Mouse (Mus musculus): ENCODE measurements around the gene Angptl3. TPM values are rescaled to one million over a fixed set of nuclear protein-coding genes. Genes with fewer than 3 reads are reported as not detected.

The Angptl3 gene
- 1.7 and 1.8 TPM in 2 replicates for polyA plus RNA-seq (2016; fragmentation: Nextera tagmentation; extraction: Ambion mirVana)

DNA sequence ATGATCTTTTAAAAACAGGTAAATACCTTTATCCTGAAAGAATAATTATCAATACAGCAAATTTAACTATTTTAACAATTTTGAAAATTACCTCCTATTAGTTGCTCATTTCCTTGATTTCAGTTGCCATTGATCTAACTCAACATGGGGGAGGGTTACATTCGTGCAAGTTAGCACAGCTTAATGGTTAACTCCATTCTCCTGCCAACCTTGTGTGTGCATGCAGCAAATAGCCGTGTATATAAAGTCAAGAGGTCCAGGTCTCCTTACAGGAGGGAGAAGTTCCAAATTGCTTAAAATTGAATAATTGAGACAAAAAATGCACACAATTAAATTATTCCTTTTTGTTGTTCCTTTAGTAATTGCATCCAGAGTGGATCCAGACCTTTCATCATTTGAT is at the start of gene Angptl3:
Gene Angptl3, plus strand, starts transcription at position 269 of the 400 bp plus-strand sequence.
- ATAC-seq (ENCODE audit: low FRiP score, low read depth): no peak
- H3K4me1 ChIP-seq: no peaks in the 10 kb centered on the region
- no peak within 1 kb of the TSS for H3K4me3 ChIP-seq
- WGBS: 75% methylated on average over 2 of the region's 2 CpGs
- H3K27me3 ChIP-seq (replicated peaks): no peaks in the 10 kb centered on the region
- no peak within 1 kb of the TSS for H3K4me2 ChIP-seq (replicated peaks)
- no peak within 1 kb of the TSS for H3K9ac ChIP-seq
- no peak within 1 kb of the TSS for H3K27ac ChIP-seq
- no peaks in the 10 kb centered on the region for H3K9me3 ChIP-seq
- H3K36me3 ChIP-seq: no peaks in the 10 kb centered on the region

DNA sequence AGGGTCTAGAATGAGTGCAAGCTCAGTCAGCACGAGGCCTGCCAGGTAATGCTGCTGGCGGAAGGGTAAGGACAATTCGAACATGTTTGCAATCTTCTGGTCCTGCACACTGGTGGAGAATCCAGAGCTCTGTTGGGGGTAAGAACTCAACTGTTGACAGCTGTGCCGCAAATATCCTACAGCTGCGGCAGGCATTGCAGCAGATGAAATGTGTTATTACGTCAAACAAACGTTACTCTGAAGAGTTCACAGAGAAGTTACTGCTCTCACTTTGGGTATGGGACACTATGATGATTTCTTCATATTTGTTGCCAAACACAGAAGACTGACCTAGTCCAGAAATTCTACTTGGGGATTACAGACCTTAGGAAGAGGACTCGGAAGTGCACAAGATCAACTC is 46.1 kb upstream of the Angptl3 start:
- H3K27ac ChIP-seq: no peak overlapping the region
- ATAC-seq (ENCODE audit: low FRiP score, low read depth): no peak
- WGBS: 90% methylated on average over 8 of the region's 8 CpGs

DNA sequence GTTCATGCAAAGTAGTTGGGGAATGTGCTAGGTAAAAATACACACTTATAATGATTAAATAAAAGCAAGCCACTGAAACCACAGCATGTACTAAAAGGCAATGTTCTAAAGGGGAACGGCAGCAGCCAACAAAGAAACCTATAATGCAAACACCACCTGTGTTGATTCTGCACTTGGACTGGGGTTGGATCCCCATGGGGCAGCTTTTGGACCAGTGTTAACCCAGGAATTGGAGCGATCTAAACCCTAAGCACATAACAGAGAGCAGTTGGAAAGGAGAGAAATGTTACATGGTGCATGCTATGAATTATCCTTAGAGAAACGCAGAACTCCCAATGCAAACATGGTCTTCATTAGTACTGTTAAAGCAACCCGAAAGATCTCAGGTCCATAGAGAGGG is 37.3 kb upstream of the Angptl3 start:
- Histone ChIP-seq H3K9ac (no peak overlapping the region), H3K27me3 (replicated peaks) (no peaks in the 10 kb centered on the region), H3K36me3 (peaks cover 27% of the 10 kb centered on the region), H3K27ac (no peak overlapping the region), H3K4me2 (replicated peaks) (no peak overlapping the region), H3K4me3 (no peak overlapping the region), H3K9me3 (no peaks in the 10 kb centered on the region), H3K4me1 (no peaks in the 10 kb centered on the region)
- ATAC-seq (ENCODE audit: low FRiP score, low read depth): no peak
- 84% methylated on average over 4 of the region's 4 CpGs for WGBS

More for the DNA sequence above, 46.1 kb upstream of the Angptl3 start:
- no peak overlapping the region for H3K4me2 ChIP-seq (replicated peaks)
- H3K9me3 ChIP-seq: no peaks in the 10 kb centered on the region
- H3K27me3 ChIP-seq (replicated peaks): no peaks in the 10 kb centered on the region
- H3K9ac ChIP-seq: no peak overlapping the region
- H3K36me3 ChIP-seq: peaks cover 52% of the 10 kb centered on the region
- no peaks in the 10 kb centered on the region for H3K4me1 ChIP-seq
- no peak overlapping the region for H3K4me3 ChIP-seq

DNA sequence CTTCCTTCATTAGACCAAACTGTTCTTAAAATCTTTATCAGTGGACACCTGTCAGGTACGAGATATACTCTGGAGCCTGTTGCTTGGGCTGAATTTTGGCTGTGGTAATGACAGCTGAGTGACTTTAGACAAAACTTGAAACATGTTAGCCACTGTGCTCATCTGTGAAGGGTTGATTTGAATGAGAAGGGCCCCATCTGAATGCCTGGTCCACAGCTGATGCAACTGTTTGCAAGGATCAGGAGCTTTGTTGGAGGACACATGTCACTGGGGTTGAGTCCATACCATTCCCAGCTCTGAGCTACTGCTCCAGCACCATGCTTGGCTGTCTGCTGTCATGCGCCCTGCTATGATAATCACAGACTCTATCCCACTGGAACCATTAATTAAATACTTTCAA is 25.2 kb upstream of the Angptl3 start:
- Histone ChIP-seq H3K27ac (no peak overlapping the region), H3K4me2 (replicated peaks) (no peak overlapping the region), H3K4me1 (no peaks in the 10 kb centered on the region), H3K36me3 (peaks cover 27% of the 10 kb centered on the region), H3K9me3 (no peaks in the 10 kb centered on the region), H3K27me3 (replicated peaks) (no peaks in the 10 kb centered on the region), H3K9ac (no peak overlapping the region), H3K4me3 (no peak overlapping the region)
- ATAC-seq (ENCODE audit: low FRiP score, low read depth): no peak
- 89% methylated on average over 2 of the region's 2 CpGs for WGBS

DNA sequence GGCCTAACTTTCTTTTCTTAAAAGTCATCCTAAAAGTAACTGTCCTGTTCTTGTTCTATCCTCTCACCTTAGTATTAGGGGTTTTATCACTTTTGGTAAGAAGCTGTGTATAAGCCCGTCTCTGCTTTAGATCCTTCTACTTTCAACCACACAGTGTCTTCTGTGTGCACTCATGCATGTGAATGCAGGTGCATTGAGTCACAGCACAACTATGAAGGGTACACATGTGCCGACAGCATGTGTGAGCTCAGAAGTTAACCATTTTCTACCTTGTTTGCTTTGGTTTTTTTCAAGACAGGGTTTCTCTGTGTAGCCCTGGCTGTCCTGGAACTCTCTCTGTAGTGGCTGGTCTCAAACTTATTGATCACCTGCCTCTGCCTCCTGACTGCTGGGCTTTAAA is 24.4 kb upstream of the Angptl3 start:
- no peaks in the 10 kb centered on the region for H3K9me3 ChIP-seq
- H3K27me3 ChIP-seq (replicated peaks): no peaks in the 10 kb centered on the region
- no peak for ATAC-seq (ENCODE audit: low FRiP score, low read depth)
- no peak overlapping the region for H3K9ac ChIP-seq
- no peaks in the 10 kb centered on the region for H3K4me1 ChIP-seq
- no peak overlapping the region for H3K27ac ChIP-seq
- peaks cover 32% of the 10 kb centered on the region for H3K36me3 ChIP-seq
- 83% methylated on average over 2 of the region's 2 CpGs for WGBS
- no peak overlapping the region for H3K4me3 ChIP-seq
- H3K4me2 ChIP-seq (replicated peaks): no peak overlapping the region

- no peaks in the 10 kb centered on the region for H3K9me3 ChIP-seq
These were observed 19.7 kb upstream of the Angptl3 start for GRCm38 (mm10) chr4:99011039-99011438.

GRCm38 (mm10) chr4:99022221-99022620 is 8.5 kb upstream of the Angptl3 start:
- Histone ChIP-seq H3K36me3 (peaks cover 4% of the 10 kb centered on the region; the same call in 1 of the 2 replicates), H3K4me1 (no peaks in the 10 kb centered on the region), H3K27me3 (replicated peaks) (no peaks in the 10 kb centered on the region), H3K27ac (no peak overlapping the region), H3K4me2 (replicated peaks) (no peak overlapping the region), H3K9me3 (no peaks in the 10 kb centered on the region), H3K4me3 (no peak overlapping the region), H3K9ac (no peak overlapping the region)
- WGBS: 95% methylated on average over 8 of the region's 8 CpGs
- ATAC-seq (ENCODE audit: low FRiP score, low read depth): no peak

More at GRCm38 (mm10) chr4:99011039-99011438, 19.7 kb upstream of the Angptl3 start:
- Histone ChIP-seq H3K4me1 (no peaks in the 10 kb centered on the region), H3K27ac (no peak overlapping the region), H3K27me3 (replicated peaks) (no peaks in the 10 kb centered on the region), H3K36me3 (peaks cover 49% of the 10 kb centered on the region), H3K4me3 (no peak overlapping the region), H3K4me2 (replicated peaks) (no peak overlapping the region), H3K9ac (no peak overlapping the region)
- ATAC-seq (ENCODE audit: low FRiP score, low read depth): no peak
- WGBS: 97% methylated on average over 4 of the region's 4 CpGs

DNA sequence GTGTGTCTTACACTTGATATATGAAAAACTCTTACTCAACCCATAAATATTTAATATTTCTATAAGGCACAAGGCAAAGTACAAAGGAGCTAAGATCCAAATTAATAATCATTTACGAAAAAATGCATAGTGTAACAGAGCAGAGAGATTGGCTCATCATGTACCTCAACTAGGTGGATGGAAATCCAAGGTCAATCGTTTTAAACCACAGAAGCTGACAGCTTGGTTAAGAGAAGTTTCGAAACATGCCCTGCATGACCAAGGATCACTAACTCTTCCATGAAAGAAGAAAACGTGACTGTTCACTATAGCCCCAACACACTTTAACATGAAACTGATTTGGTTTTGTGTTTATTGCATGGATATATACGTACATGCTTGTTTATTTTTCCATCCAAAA is 2.4 kb upstream of the Angptl3 start:
- Histone ChIP-seq H3K4me3 (no peak overlapping the region), H3K9me3 (no peaks in the 10 kb centered on the region), H3K4me2 (replicated peaks) (no peak overlapping the region), H3K27ac (no peak overlapping the region), H3K9ac (no peak overlapping the region), H3K4me1 (no peaks in the 10 kb centered on the region), H3K36me3 (no peaks in the 10 kb centered on the region), H3K27me3 (replicated peaks) (no peaks in the 10 kb centered on the region)
- WGBS: 96% methylated on average over 5 of the region's 5 CpGs
- ATAC-seq (ENCODE audit: low FRiP score, low read depth): no peak

DNA sequence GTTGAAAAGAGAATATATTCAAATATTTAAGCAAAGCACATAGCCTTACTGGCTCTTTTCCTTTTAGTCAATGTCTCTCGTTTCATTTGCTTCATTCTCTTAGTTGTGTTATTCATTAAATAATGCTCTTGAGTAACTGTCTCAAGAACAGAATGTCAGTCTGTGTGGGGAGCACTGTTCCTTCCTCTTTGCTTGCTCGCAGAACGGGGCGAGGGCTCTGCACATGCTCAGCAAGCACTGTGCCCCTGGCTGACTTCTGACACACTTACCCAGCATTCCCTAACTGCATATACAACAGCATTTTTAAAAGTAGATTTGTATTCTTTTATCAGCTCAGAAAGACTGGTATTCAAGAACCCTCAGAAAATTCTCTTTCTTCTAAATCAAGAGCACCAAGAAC is 2.2 kb downstream of the Angptl3 start:
- no peaks in the 10 kb centered on the region for H3K36me3 ChIP-seq
- no peaks in the 10 kb centered on the region for H3K4me1 ChIP-seq
- H3K4me3 ChIP-seq: no peak overlapping the region
- ATAC-seq (ENCODE audit: low FRiP score, low read depth): no peak
- H3K9me3 ChIP-seq: no peaks in the 10 kb centered on the region
- 90% methylated on average over 4 of the region's 4 CpGs for WGBS
- H3K27me3 ChIP-seq (replicated peaks): no peaks in the 10 kb centered on the region
- no peak overlapping the region for H3K27ac ChIP-seq
- H3K9ac ChIP-seq: no peak overlapping the region
- H3K4me2 ChIP-seq (replicated peaks): no peak overlapping the region

- Histone ChIP-seq H3K9me3 (no peaks in the 10 kb centered on the region), H3K27me3 (replicated peaks) (no peaks in the 10 kb centered on the region), H3K4me2 (replicated peaks) (no peak overlapping the region), H3K27ac (no peak overlapping the region), H3K9ac (no peak overlapping the region), H3K4me1 (peaks cover 2% of the 10 kb centered on the region; the same call in 1 of the 2 replicates), H3K4me3 (no peak overlapping the region), H3K36me3 (peaks cover 36% of the 10 kb centered on the region)
- no peak for ATAC-seq (ENCODE audit: low FRiP score, low read depth)
- 81% methylated on average over 3 of the region's 3 CpGs for WGBS
These were observed 14.1 kb downstream of the Angptl3 start for GRCm38 (mm10) chr4:99044854-99045253.

DNA sequence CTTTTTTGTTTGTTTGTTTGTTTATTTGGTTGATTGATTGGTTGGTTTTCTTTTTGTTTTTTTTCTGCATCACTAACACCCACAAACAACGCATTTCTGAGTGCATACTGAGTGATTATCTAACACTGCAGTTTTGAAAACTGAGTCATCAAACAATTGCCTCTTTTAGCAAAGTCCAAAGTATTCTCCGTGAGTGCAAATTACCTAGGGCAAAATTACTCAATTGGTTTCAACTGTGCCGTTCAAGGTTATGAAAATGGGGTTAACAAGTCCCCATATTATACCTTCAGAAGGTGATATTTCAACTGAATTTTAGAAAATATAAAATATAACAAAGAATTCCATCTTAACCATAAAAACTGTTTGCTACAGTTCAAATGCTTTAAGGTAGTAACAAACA is 15.7 kb downstream of the Angptl3 start:
- no peak overlapping the region for H3K27ac ChIP-seq
- H3K4me1 ChIP-seq: peaks cover 2% of the 10 kb centered on the region; the same call in 1 of the 2 replicates
- no peak for ATAC-seq (ENCODE audit: low FRiP score, low read depth)
- H3K9ac ChIP-seq: no peak overlapping the region
- 85% methylated on average over 3 of the region's 3 CpGs for WGBS
- no peak overlapping the region for H3K4me3 ChIP-seq
- H3K27me3 ChIP-seq (replicated peaks): no peaks in the 10 kb centered on the region
- no peaks in the 10 kb centered on the region for H3K9me3 ChIP-seq
- no peak overlapping the region for H3K4me2 ChIP-seq (replicated peaks)
- peaks cover 33% of the 10 kb centered on the region for H3K36me3 ChIP-seq

DNA sequence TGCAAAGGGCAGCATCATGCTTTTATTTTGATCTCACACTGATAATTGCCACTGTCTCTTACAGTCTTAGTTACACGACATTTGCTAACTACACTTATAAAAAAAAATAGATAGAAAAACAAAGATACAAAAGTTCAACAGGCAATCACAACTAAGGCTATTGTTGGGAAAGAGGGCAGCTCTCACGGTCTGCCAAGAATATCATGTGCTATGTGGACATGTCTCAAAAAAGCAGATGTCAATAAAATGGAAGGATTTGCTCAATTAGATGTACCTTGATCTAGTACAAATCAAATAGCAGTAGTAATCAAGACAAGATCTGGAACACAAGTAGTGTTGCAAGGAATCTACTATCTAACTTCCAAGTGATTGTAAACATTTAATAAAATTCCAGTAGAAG is 17.8 kb downstream of the Angptl3 start:
- H3K27ac ChIP-seq: no peak overlapping the region
- ATAC-seq (ENCODE audit: low FRiP score, low read depth): no peak
- no peak overlapping the region for H3K4me2 ChIP-seq (replicated peaks)
- peaks cover 2% of the 10 kb centered on the region; the same call in 1 of the 2 replicates for H3K4me1 ChIP-seq
- H3K9ac ChIP-seq: no peak overlapping the region
- no peaks in the 10 kb centered on the region for H3K27me3 ChIP-seq (replicated peaks)
- H3K4me3 ChIP-seq: no peak overlapping the region
- 90% methylated on average over 2 of the region's 2 CpGs for WGBS
- H3K9me3 ChIP-seq: no peaks in the 10 kb centered on the region
- peaks cover 22% of the 10 kb centered on the region; the same call in 1 of the 2 replicates for H3K36me3 ChIP-seq

- Histone ChIP-seq H3K9me3 (no peaks in the 10 kb centered on the region), H3K27ac (no peak overlapping the region), H3K36me3 (peaks cover 24% of the 10 kb centered on the region), H3K27me3 (replicated peaks) (no peaks in the 10 kb centered on the region), H3K9ac (no peak overlapping the region), H3K4me3 (no peak overlapping the region), H3K4me1 (peaks cover 7% of the 10 kb centered on the region; the same call in 1 of the 2 replicates), H3K4me2 (replicated peaks) (no peak overlapping the region)
- WGBS: 11% methylated on average over 5 of the region's 5 CpGs
- ATAC-seq (ENCODE audit: low FRiP score, low read depth): peak; percentile 92
These were observed 33.8 kb downstream of the Angptl3 start for GRCm38 (mm10) chr4:99064524-99064923.

Measured in neural tube, embryonic 12.5 days (tissue).